Mouse (Mus musculus) A20 (cell line): ENCODE results near the gene Aste1.
A peak's percentile ranks its signal among the peaks of the same experiment; 100 is the strongest.

Experiments used
- DNase-seq: peaks from one replicate; pipeline ENCODE4 v3.0.0-alpha.2; 2011; ENCODE audit warnings: low read depth, low spot score

Aste1 gene

GRCm38 (mm10) chr9:105395218-105395627, at the start of gene Aste1, which contains the start of gene Nek11:
Aste1 (plus strand) TSS chr9:105395392.
Nek11 (minus strand) TSS chr9:105395524.
- DNase-seq, result peak; percentile 93

DNA sequence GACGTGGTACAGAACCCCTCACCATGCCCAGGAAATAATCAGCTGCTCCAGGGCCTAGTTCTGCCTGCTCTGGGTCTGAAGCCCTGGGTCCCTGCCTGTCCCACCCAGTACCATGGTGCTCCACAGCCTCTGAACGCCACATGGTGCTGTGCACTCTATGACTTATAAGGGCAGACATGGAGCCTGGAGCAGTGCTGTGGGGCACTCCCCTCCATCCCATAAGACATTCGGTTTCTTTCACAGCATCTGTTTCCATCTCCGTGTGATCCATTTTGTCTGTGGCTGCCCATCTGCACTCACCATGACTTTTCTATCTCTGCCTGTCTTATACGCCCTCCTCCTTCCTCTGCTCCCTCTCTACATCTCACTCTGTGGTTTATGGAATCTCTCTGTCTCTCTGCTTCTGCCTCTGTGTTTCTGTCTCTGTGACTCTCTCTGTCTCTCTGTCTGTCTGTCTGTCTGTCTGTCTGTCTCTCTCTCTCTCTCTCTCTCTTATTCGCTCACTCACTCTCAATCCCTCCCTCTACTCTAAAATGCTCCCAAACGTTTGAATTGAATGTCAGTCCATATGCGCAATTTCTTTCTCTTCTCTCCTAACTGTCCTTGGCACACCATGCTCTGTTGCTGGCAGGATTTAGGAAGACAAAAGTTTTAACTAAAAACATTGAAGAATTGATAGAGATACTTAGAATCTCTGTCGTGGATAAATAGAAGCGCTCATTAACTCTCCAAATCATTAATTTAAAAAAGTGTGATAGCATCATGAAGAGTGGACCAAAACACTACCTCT, 46.8 kb upstream of the Aste1 start:
- no peak for DNase-seq

DNA sequence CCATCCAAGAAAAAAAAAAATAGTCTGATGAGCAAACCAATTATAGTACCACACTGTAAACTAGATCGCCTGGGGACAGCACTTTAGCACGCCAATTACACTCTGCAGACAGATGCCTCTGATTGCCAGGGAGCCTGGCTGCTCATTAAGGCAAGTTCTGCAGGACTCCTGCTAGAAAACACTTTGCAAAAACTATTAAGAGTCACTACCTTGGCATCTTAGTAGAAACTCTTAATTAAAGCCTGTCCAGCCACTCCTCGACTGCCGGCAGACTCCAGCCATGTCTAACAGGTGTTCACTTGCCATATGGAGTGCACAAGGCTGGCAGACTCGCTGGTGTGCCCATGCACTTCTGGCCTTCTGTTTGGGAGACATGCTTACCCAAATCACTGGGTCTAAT, 46.2 kb upstream of the Aste1 start:
- DNase-seq, result no peak

- DNase-seq, result peak; percentile 14
Observed at GRCm38 (mm10) chr9:105362181-105362580, 33.0 kb upstream of the Aste1 start.

- no peak for DNase-seq
Observed at GRCm38 (mm10) chr9:105363520-105364231, 31.5 kb upstream of the Aste1 start.

DNA sequence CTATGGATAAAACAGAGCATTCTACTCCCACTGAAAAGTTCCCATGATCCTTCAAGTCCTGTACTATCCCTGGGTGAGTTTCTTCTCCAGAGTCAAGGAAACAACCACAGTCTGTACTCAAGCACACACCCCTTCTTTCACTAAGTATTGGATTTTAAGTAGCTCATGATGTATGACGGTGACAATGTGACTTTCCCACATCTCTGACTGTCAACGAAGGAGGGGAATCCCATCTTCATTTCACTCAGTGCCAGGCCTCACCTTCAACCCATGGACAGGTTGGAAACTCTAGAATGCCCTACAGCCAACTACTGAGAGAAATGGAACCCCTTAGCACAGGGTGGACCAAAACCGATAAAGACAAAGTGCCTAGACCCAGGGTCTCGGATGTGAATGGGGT, 29.0 kb upstream of the Aste1 start:
- DNase-seq, result no peak

DNA sequence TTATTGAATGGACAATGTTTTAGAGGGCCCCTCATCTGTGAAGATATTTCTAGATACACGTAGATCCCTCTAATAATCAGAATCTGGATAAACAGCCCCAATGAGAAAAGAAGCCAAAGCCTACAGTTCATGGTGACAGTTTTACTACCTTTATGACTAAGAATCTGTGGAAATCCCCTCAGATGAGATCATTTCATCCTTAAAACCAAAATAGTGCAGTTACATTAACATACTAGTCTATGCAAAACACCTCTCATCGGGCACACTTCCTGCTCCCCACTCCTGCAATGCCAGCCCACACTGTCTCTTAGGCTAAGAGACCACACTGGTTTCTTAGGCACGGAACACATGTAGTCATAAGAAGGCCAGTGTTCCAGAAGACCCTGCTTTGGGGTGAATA, 26.6 kb upstream of the Aste1 start:
- peak; percentile 78 for DNase-seq

DNA sequence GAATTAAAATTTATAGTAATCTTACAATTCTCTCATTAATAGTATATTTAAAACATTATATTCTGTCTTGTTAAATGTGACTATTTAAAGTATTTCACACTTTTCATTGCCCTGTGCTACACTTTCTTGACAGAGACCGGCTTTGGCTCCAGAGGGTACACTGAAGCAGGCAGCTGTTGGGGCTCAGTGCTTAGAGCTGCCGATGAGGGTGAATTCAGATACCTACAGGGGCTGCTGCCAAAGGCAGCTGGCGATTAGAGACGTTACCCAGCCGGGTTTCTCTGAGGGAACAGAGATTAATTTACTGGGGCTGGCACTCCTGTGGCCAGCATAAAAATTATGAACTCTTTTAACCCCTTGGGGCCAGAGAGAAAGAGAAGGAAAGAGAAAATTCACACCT, 20.8 kb upstream of the Aste1 start:
- DNase-seq, result no peak

GRCm38 (mm10) chr9:105376411-105376810, 18.8 kb upstream of the Aste1 start:
- DNase-seq, result no peak

DNA sequence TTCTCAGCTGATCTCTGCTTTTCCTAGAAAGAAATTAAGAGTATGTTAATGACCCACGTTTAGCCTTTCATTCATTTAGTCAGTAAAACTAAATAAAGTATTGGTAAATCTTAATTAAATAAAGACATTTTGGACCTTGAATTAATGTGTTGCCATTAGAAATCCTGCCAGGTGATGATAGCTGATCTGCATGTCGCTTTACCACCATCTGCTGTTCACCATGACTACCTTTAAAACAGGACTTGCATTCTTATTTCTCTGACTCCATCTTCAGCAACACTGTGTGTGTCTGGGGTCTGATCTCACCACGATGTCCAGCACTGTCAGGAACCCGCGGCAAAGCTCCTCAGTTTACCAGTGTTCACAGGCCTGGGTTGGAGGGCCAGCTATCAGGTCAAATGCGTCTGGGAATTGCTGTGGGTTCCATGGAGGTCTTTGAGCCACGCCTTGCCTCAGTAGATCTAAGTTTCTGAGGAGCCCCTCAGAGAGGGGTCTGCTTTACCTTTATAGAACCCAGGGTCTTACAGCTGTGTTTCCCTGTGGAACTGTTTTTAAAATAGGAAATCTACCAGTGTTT, 18.1 kb upstream of the Aste1 start:
- DNase-seq, result no peak

GRCm38 (mm10) chr9:105377622-105378021, 17.6 kb upstream of the Aste1 start:
- no peak for DNase-seq

DNA sequence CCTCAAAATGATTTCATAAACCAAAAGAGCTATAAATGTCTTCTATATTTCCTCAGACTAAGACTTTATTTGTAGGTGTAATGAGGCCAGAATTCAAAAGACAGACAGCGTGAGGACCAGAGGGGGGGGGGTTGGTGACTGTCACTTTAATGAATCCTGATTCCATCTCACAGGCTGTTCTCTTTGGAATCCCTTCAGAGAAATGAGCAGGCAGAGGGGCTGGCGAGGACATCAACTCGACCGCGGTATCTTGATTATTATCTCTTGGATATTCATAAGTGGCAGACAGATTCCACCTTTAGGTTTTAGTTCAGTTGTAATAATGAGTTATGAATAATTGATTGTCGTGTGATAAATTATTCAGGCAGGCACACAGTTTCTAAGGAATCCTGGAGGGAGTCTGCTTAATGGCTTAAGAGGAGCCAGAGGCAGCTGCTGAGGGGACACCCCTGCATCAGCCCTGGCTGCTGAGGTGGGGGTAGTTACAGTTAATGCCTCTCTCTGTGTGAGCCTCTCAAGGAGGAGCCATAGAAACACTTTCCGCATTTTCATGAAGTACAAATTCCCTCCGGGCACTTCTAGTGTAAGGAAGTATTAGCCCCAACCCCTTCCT, 15.6 kb upstream of the Aste1 start:
- no peak for DNase-seq

DNA sequence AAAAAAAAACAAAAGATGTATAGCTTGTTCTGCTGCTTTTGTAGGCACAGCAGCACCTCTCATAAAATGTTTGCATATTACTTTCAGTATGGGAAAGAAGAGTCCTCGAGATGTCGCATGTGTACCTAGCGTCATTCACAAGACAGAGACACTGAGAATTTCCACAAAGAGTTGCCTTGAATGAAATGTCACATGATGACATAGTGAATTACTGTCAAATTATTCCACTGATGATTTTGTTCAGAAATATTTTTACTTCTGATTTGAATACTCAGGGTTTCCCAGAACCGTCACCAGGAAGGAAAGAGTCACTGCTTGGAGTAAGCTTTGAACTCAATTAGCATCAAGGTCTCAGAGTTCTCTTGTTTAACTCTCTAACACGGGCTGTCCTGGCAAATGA, 7.8 kb upstream of the Aste1 start:
- DNase-seq, result no peak

DNA sequence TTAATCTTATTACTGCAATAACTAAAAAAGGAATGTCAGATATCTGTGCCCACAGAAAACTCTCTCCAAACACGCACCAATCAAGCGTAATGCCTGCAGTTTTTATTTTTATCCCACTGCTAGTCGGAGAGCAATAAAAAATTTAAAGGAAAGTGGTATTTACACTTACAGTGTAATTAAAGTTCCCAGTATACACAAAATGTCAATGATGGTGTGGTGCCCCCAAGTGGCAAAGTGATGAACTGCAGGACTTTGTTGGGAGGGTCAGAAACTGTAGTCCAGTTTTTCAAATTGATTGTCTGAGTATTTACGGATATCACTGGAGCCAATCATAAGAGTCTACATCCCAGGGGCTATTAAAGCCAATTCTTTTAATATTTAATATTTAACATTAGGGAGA, 5.9 kb upstream of the Aste1 start:
- peak; percentile 60 for DNase-seq

DNA sequence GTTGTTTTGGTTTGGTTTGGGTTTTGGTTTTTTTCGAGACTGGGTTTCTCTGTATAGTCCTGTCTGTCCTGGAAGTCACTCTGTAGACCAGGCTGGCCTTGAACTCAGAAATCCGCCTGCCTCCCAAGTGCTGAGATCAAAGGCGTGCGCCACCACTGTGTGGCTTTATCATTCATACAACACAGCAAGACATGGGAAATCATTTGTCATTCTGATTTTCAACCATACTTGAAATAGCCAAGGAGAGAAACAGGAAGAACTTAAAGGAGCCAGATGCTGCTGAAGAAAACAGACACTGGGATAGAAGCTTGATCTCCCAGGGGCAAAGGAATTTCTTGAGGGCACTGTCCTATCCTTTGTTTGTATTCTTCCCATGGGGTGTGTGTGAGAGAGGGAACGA, 4.6 kb upstream of the Aste1 start:
- no peak for DNase-seq

GRCm38 (mm10) chr9:105394720-105395119, 472 bp upstream of the Aste1 start:
- no peak for DNase-seq

DNA sequence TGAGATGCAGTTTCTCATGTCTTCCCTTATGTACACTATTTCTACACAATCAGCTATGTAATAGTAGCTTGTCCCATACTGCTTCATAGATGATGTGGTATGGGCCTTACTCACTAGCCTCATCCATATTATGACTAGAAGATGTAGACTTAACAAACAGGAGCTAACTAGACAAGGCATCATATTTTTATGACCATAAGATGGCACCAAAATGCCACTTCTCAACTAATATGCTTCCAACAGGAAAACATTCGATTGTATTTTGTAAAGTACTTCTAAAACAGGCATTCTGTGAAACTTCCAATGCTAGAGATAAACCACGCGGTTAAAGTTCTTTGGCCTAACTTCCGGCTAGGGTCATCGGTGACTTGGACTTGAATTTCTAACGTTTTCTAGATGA, 13.4 kb downstream of the Aste1 start:
- DNase-seq, result no peak

- no peak for DNase-seq
Observed at GRCm38 (mm10) chr9:105459032-105459431, 63.8 kb downstream of the Aste1 start.

DNA sequence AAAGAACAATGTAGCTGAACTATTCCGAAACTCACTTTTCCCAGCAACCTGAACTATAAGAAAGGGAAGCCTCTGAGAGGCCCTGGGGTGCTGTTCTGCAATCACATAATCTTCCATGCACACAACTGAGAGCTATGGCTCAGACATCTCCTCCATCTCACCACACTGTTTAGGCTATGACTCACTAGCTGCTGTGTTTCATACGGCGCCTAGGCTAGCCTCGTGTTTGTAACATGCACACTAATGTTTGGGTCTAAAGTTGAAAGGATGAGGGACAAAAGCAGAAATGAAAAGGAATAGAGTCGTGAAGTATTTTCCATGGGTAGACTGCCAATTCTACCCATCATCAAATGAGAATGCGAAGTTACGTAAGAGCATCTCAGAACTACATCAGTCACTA, 66.3 kb downstream of the Aste1 start:
- no peak for DNase-seq
